Mouse (Mus musculus): ENCODE results near the gene Nol7.

Nol7 gene

DNA sequence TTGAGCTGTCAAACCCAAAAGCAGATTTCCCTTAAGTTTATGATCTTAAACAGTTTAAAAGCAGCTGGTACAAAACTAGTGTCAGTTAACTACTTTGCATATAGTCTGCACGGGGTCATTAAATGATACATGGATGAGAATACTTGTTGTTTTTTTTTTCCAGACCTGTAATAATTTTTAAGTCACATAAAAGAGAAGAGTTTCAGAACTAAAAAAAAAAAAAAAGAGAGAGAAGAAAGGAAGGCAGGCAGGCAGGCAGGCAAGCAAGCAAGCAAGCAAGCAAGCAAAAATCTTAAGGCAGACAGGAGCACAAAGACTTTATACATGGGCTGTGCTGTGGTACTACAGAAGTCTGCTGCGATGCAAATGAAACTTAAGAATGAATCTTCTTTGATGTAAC, 35.2 kb downstream of the Nol7 start:
- DNase-seq = peak; percentile 19

- peak; percentile 63 for DNase-seq
Measured at GRCm38 (mm10) chr13:43440376-43440775, 42.2 kb downstream of the Nol7 start.

DNA sequence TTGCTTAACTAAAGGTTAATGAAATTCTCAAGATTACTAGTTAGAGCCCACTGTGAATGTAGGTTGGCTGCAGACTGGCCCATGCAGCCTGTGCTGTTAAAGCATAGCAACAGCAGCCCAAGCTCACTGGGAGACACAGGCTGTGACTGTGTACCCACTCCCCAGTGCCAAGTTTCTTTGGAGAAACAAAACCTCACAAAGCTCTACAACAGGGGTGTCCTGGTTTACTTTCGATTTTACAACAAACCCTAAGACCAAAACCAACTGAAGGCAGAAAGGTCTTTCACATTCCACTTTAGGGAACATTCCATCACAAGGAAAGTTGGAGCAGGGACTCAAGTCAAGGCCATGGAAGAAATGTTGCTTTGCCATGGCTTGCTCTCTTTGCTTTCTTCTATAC, 44.4 kb downstream of the Nol7 start:
- no peak for DNase-seq

DNA sequence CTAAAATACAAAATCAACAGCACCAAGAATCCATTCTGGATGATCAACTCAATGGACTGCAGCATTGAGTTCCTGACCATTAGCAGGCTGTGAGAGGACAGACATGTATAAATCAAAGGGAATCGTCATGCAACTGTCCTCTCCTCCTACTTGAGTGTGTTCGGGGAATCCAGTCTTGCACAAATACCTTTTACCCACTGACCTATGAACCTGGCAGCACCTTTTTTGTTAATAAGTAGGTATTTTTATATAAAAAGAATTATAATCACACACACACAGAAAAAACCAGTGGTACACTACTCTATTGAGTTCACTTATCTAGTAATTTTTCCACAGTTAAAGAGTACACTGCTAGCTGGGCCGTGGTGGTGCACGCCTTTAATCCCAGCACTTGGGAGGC, 45.5 kb downstream of the Nol7 start:
- no peak for DNase-seq

DNA sequence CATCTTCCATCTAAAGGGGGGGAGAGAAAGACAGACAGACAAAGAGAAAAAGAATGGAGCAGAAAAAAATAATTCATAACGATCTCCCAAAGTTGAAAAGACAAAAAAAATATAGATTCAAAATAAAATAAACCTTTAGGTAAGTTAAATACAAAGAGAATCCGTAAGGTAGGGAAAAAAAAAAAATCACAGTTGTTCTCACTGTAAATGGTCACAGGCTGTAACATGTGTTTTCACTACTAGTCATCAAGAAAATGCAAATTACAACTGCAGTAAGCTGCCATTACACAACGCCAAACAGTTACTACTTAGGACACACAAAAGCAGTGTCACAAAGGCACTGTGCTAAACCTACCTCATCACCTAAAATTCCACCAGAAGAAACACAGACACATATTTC, 46.5 kb downstream of the Nol7 start:
- DNase-seq = no peak

GRCm38 (mm10) chr13:43445754-43446153, 47.6 kb downstream of the Nol7 start:
- DNase-seq = no peak

GRCm38 (mm10) chr13:43447721-43448120, 49.5 kb downstream of the Nol7 start:
- peak; percentile 49 for DNase-seq

GRCm38 (mm10) chr13:43450686-43451085, 52.5 kb downstream of the Nol7 start:
- DNase-seq = peak; percentile 60

- DNase-seq = no peak
Measured at GRCm38 (mm10) chr13:43452177-43452576, 54.0 kb downstream of the Nol7 start.

- peak; percentile 82 for DNase-seq
Measured at GRCm38 (mm10) chr13:43452843-43453605, 54.8 kb downstream of the Nol7 start.

- DNase-seq = peak; percentile 33
Measured at GRCm38 (mm10) chr13:43454431-43454830, 56.2 kb downstream of the Nol7 start.

All from heart, adult 11 months (tissue).